Mouse (Mus musculus) gastrocnemius, adult 18-20 months (tissue): Measurements from ENCODE around the gene Akap12. TPM values are rescaled to one million over a fixed set of nuclear protein-coding genes. Genes with fewer than 3 reads are reported as not detected.
A peak's percentile ranks its signal among the peaks of the same experiment; 100 is the strongest.

Experiments used
- DNase-seq: peaks from one replicate; pipeline ENCODE4 v3.0.0; 2021; ENCODE audit warnings: low spot score
- total RNA-seq, 2 experiments: library from RNA; stranded (reverse); gene quantifications; 2 replicates each; pipeline ENCODE4 v1.2.3; 2021

The Akap12 gene
- total RNA-seq, 2 experiments from 2014 or later: 7.2 to 13.8 TPM

GRCm38 (mm10) chr10:4395321-4395720 lies 129.1 kb downstream of the Akap12 start:
- no peak for DNase-seq

GRCm38 (mm10) chr10:4398058-4398457 lies 131.9 kb downstream of the Akap12 start:
- DNase-seq: no peak

- peak; percentile 58 for DNase-seq
These were observed 138.8 kb downstream of the Akap12 start for GRCm38 (mm10) chr10:4404895-4405491.

DNA sequence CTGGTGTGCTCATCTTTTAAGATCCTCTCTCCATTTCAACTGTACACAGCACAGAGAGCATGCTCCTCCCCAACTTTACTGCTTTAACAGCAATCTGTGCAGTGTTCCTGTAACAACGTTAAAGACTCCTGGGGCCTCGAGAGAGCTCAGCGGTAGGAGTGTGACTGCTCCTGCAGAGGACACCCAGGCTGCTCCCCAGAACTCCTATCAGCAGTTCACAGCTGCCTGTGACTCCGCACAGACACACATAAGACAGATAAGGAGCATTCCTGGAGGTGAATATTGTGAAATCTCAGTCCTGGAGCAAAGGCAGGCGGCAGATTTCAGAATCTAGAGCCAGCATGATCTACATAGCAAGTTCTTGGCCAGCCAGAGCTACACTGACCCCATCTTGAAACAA lies 139.3 kb downstream of the Akap12 start:
- no peak for DNase-seq

DNA sequence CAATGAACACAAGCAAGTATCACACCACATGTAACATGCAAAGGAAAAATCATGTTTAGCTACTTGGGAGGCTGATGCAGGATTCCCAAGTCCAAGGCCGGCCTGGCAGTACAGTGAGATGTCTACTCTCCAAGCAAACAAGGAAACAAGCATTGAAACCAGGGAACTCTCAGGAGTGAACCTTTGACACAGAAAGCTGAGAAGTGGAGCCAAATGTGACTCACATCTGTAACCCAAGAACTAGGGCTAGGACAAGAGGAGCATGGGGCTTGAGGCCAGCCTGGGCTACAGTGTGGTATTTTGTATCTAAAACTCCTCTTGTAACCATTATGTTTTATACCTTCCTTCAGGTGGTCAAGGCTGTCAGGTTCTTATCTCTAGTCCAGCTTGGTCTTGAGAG lies 141.0 kb downstream of the Akap12 start:
- DNase-seq: peak; percentile 53

Other genes starting within 250 kb of the Akap12 start
- gene Zbtb2, start 121.7 kb downstream of the Akap12 start, total RNA-seq: 1 to 10 TPM; 4.4 to 5.2 TPM
- gene Rmnd1, start 166.0 kb downstream of the Akap12 start, total RNA-seq: 10 to 100 TPM; 32.3 to 35.2 TPM
- 10 to 100 TPM; 15.2 to 16.1 TPM for gene Armt1, start 166.1 kb downstream of the Akap12 start, total RNA-seq
- gene Ccdc170, start 216.1 kb downstream of the Akap12 start, total RNA-seq: under 1 TPM; 0.50 to 0.84 TPM